Mouse (Mus musculus): ENCODE results near the gene Nfatc2. TPM values are rescaled to one million over a fixed set of nuclear protein-coding genes. Genes with fewer than 3 reads are reported as not detected.

Gene Nfatc2
- polyA plus RNA-seq, 1 experiment from 2014 or later = 2.6 TPM

DNA sequence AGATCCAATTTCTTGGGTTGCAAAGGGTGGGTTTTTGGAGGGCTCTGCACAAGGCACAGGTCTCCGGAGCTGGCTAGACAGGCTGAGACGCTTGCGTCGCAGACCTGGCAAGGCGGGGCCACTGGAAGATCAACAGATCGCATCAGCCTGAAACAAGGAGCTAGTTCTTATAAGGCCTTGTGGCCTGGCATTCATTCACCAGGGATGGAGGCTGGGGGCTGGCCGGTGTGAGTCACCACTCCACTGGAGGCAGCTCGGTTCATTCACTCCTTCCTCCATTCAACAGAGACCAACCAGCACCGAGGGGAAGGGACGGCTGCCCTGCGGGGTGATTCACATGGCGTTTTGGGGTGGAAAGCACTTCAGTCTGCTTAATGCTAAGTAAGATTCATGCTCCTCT, 52.1 kb downstream of the Nfatc2 start:
- ATAC-seq (ENCODE audit: low FRiP score, low TSS enrichment) = no peak
- Histone ChIP-seq H3K27ac (ENCODE audit: low read length) (peak overlapping the region; percentile 21; the same call in 1 of the 2 replicates), H3K9me3 (ENCODE audit: low read length) (no peaks in the 10 kb centered on the region)

GRCm38 (mm10) chr2:168548008-168548407, 53.4 kb downstream of the Nfatc2 start:
- H3K9ac ChIP-seq (replicated peaks; ENCODE audit: low read length) = no peak overlapping the region
- 51% methylated on average over 4 of the region's 4 CpGs for WGBS
- ATAC-seq (ENCODE audit: low FRiP score, low TSS enrichment) = no peak
- H3K4me3 ChIP-seq (ENCODE audit: low read length) = no peak overlapping the region
- no peak overlapping the region for H3K27ac ChIP-seq (ENCODE audit: low read length)
- H3K9me3 ChIP-seq (ENCODE audit: low read length) = no peaks in the 10 kb centered on the region
- H3K36me3 ChIP-seq (ENCODE audit: insufficient read depth, low read length) = no peaks in the 10 kb centered on the region
- H3K4me2 ChIP-seq (replicated peaks; ENCODE audit: low read depth, low read length) = no peak overlapping the region
- H3K27me3 ChIP-seq (ENCODE audit: insufficient read depth, low read length) = no peaks in the 10 kb centered on the region; the same call in 1 of the 2 replicates
- H3K4me1 ChIP-seq (ENCODE audit: insufficient read depth, low read length) = peaks cover 47% of the 10 kb centered on the region

More for the DNA sequence above, 52.1 kb downstream of the Nfatc2 start:
- Histone ChIP-seq H3K4me1 (ENCODE audit: insufficient read depth, low read length) (peaks cover 48% of the 10 kb centered on the region), H3K4me2 (replicated peaks; ENCODE audit: low read depth, low read length) (no peak overlapping the region), H3K9ac (replicated peaks; ENCODE audit: low read length) (no peak overlapping the region), H3K36me3 (ENCODE audit: insufficient read depth, low read length) (no peaks in the 10 kb centered on the region), H3K4me3 (ENCODE audit: low read length) (no peak overlapping the region), H3K27me3 (ENCODE audit: insufficient read depth, low read length) (no peaks in the 10 kb centered on the region; the same call in 1 of the 2 replicates)
- 52% methylated on average over 12 of the region's 12 CpGs for WGBS

DNA sequence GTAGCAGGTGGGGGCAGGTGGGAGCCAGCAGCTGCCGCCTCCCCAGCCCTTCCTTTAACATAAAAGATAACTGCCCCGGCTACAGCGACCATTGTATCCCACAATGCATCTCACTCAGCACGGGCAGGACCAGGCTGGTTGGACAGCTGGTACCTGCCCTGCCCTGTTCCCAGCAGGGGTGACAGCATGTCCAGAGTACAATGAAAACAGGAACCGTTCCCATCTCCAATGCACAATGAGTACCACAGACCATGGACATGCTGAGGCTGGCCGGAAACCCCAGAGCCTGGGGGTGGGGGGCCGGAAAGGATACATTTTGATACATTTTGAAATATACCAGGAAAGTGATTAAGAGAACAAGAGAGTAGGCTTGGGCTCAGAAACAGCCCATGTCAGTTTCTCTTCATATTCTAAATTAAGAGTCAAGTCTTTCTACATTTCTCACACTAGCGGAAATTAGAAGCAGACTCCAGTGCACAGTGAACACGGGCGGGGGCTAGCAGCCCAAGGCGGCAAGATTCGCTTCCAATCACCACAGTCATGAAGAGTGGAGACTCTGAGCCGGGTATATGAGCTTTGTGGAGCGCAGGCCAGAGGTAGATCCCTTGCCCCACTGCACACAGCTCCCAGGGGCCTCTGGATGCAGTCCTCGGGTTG, 55.4 kb downstream of the Nfatc2 start:
- Histone ChIP-seq H3K4me3 (ENCODE audit: low read length) (no peak overlapping the region), H3K4me1 (ENCODE audit: insufficient read depth, low read length) (peaks cover 36% of the 10 kb centered on the region), H3K9me3 (ENCODE audit: low read length) (no peaks in the 10 kb centered on the region), H3K36me3 (ENCODE audit: insufficient read depth, low read length) (no peaks in the 10 kb centered on the region), H3K27ac (ENCODE audit: low read length) (peak overlapping the region; percentile 38; the same call in 1 of the 2 replicates), H3K9ac (replicated peaks; ENCODE audit: low read length) (no peak overlapping the region), H3K4me2 (replicated peaks; ENCODE audit: low read depth, low read length) (no peak overlapping the region), H3K27me3 (ENCODE audit: insufficient read depth, low read length) (no peaks in the 10 kb centered on the region; the same call in 1 of the 2 replicates)
- WGBS = 62% methylated on average over 15 of the region's 15 CpGs
- no peak for ATAC-seq (ENCODE audit: low FRiP score, low TSS enrichment)

- no peak overlapping the region for H3K4me3 ChIP-seq (ENCODE audit: low read length)
- WGBS = 13% methylated on average over 13 of the region's 13 CpGs
- peak; percentile 78 for ATAC-seq (ENCODE audit: low FRiP score, low TSS enrichment)
- H3K27me3 ChIP-seq (ENCODE audit: insufficient read depth, low read length) = no peaks in the 10 kb centered on the region
- no peaks in the 10 kb centered on the region for H3K36me3 ChIP-seq (ENCODE audit: insufficient read depth, low read length)
- no peak overlapping the region for H3K9ac ChIP-seq (replicated peaks; ENCODE audit: low read length)
- H3K27ac ChIP-seq (ENCODE audit: low read length) = no peak overlapping the region
- H3K9me3 ChIP-seq (ENCODE audit: low read length) = no peaks in the 10 kb centered on the region
- H3K4me1 ChIP-seq (ENCODE audit: insufficient read depth, low read length) = peaks cover 28% of the 10 kb centered on the region
- H3K4me2 ChIP-seq (replicated peaks; ENCODE audit: low read depth, low read length) = no peak overlapping the region
These were observed 57.4 kb downstream of the Nfatc2 start for GRCm38 (mm10) chr2:168544102-168544501.

- no peak overlapping the region for H3K27ac ChIP-seq (ENCODE audit: low read length)
- no peaks in the 10 kb centered on the region for H3K36me3 ChIP-seq (ENCODE audit: insufficient read depth, low read length)
- no peak overlapping the region for H3K4me2 ChIP-seq (replicated peaks; ENCODE audit: low read depth, low read length)
- H3K27me3 ChIP-seq (ENCODE audit: insufficient read depth, low read length) = no peaks in the 10 kb centered on the region
- H3K9me3 ChIP-seq (ENCODE audit: low read length) = no peaks in the 10 kb centered on the region
- 59% methylated on average over 3 of the region's 3 CpGs for WGBS
- no peak overlapping the region for H3K4me3 ChIP-seq (ENCODE audit: low read length)
- no peak overlapping the region for H3K9ac ChIP-seq (replicated peaks; ENCODE audit: low read length)
- no peak for ATAC-seq (ENCODE audit: low FRiP score, low TSS enrichment)
- peaks cover 24% of the 10 kb centered on the region for H3K4me1 ChIP-seq (ENCODE audit: insufficient read depth, low read length)
These were observed 58.4 kb downstream of the Nfatc2 start for GRCm38 (mm10) chr2:168543026-168543425.

DNA sequence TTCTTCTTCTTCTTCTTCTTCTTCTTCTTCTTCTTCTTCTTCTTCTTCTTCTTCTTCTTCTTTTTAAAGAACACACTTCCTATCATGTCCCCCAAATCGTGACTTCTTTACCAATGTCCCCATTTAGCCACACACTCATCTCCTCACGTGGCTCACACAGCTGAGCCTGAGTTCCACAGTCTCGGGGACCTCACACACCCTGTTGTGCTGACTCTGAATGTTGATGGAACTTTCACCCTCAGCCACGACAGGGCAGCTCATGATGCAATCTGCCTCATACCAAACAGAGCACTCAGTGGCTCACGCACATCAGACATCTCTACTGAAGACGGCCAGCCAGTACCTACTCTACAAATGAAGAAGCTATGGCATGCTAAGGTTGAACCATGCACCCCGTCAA, 60.2 kb downstream of the Nfatc2 start:
- H3K9ac ChIP-seq (replicated peaks; ENCODE audit: low read length) = no peak overlapping the region
- H3K4me1 ChIP-seq (ENCODE audit: insufficient read depth, low read length) = peaks cover 22% of the 10 kb centered on the region
- 80% methylated on average over 7 of the region's 7 CpGs for WGBS
- ATAC-seq (ENCODE audit: low FRiP score, low TSS enrichment) = no peak
- H3K27ac ChIP-seq (ENCODE audit: low read length) = no peak overlapping the region
- no peaks in the 10 kb centered on the region for H3K36me3 ChIP-seq (ENCODE audit: insufficient read depth, low read length)
- H3K27me3 ChIP-seq (ENCODE audit: insufficient read depth, low read length) = no peaks in the 10 kb centered on the region
- no peaks in the 10 kb centered on the region for H3K9me3 ChIP-seq (ENCODE audit: low read length)
- H3K4me2 ChIP-seq (replicated peaks; ENCODE audit: low read depth, low read length) = no peak overlapping the region
- H3K4me3 ChIP-seq (ENCODE audit: low read length) = no peak overlapping the region

DNA sequence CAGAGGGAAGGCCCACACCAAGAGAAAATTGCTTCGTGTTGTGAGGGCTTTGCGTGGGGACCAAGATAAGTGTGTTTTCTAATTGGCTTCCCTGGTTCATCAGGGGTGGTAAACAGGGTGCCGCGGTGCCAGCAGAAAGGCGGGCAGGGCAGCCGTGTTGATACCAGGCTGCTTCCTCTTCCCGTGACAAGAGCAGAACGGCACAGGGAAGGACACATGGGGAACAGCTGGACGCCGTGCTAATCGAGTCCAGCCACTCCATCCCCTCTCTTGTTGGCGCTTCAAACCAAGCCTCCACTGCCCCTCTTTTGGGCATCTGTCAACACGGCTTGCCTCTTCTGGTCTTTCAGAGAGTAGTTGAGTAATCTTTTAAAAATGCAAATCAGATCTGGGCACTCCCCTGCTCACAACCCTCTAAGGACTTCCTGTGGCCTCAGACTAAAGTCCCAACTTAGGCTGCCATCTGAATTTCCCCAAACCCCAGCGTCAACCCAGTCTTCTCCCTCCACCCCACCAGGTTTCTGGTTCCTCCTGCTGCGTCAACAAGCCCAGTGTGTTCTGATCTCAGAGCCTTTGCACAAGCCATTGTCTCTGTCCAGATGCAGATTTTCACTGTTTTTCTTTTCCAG, 61.7 kb downstream of the Nfatc2 start:
- H3K4me2 ChIP-seq (replicated peaks; ENCODE audit: low read depth, low read length) = no peak overlapping the region
- ATAC-seq (ENCODE audit: low FRiP score, low TSS enrichment) = no peak
- H3K27me3 ChIP-seq (ENCODE audit: insufficient read depth, low read length) = no peaks in the 10 kb centered on the region
- no peaks in the 10 kb centered on the region for H3K9me3 ChIP-seq (ENCODE audit: low read length)
- peaks cover 17% of the 10 kb centered on the region for H3K4me1 ChIP-seq (ENCODE audit: insufficient read depth, low read length)
- no peak overlapping the region for H3K4me3 ChIP-seq (ENCODE audit: low read length)
- 73% methylated on average over 15 of the region's 15 CpGs for WGBS
- no peak overlapping the region for H3K9ac ChIP-seq (replicated peaks; ENCODE audit: low read length)
- no peak overlapping the region for H3K27ac ChIP-seq (ENCODE audit: low read length)
- H3K36me3 ChIP-seq (ENCODE audit: insufficient read depth, low read length) = no peaks in the 10 kb centered on the region

- peaks cover 11% of the 10 kb centered on the region for H3K4me1 ChIP-seq (ENCODE audit: insufficient read depth, low read length)
- no peaks in the 10 kb centered on the region for H3K9me3 ChIP-seq (ENCODE audit: low read length)
- no peak overlapping the region for H3K4me2 ChIP-seq (replicated peaks; ENCODE audit: low read depth, low read length)
- H3K27me3 ChIP-seq (ENCODE audit: insufficient read depth, low read length) = no peaks in the 10 kb centered on the region
- no peak overlapping the region for H3K9ac ChIP-seq (replicated peaks; ENCODE audit: low read length)
- no peak for ATAC-seq (ENCODE audit: low FRiP score, low TSS enrichment)
- WGBS = 88% methylated on average over 6 of the region's 6 CpGs
- H3K36me3 ChIP-seq (ENCODE audit: insufficient read depth, low read length) = no peaks in the 10 kb centered on the region
- no peak overlapping the region for H3K4me3 ChIP-seq (ENCODE audit: low read length)
- H3K27ac ChIP-seq (ENCODE audit: low read length) = no peak overlapping the region
These were observed 62.4 kb downstream of the Nfatc2 start for GRCm38 (mm10) chr2:168539026-168539425.

GRCm38 (mm10) chr2:168532061-168532833, 69.2 kb downstream of the Nfatc2 start:
- H3K4me2 ChIP-seq (replicated peaks; ENCODE audit: low read depth, low read length) = no peak overlapping the region
- no peaks in the 10 kb centered on the region for H3K36me3 ChIP-seq (ENCODE audit: insufficient read depth, low read length)
- no peaks in the 10 kb centered on the region for H3K9me3 ChIP-seq (ENCODE audit: low read length)
- no peaks in the 10 kb centered on the region for H3K27me3 ChIP-seq (ENCODE audit: insufficient read depth, low read length)
- H3K4me3 ChIP-seq (ENCODE audit: low read length) = no peak overlapping the region
- no peak for ATAC-seq (ENCODE audit: low FRiP score, low TSS enrichment)
- WGBS = 46% methylated on average over 15 of the region's 15 CpGs
- H3K4me1 ChIP-seq (ENCODE audit: insufficient read depth, low read length) = no peaks in the 10 kb centered on the region
- H3K27ac ChIP-seq (ENCODE audit: low read length) = no peak overlapping the region
- no peak overlapping the region for H3K9ac ChIP-seq (replicated peaks; ENCODE audit: low read length)

Measured in kidney, embryonic 16.5 days (tissue).